Mouse (Mus musculus) brain, embryonic 14.5 days (tissue): ENCODE measurements at regions not wholly inside any gene's neighbourhood (a gene's known extent, or its start where the extent isn't known, plus 50 kb on each side); places are given as distances from the start of the nearest gene placed in this dataset.

Experiments
- CTCF ChIP-seq: fragments of 200-500 bp; IDR thresholded peaks from 2 replicates; pipeline ENCODE4 v1.5.1; 2012; ENCODE audit warnings: inconsistent platforms, mild to moderate bottlenecking, moderate library complexity, borderline replicate concordance; ENCODE audit not compliant: insufficient read depth, insufficient read length; ENCODE audit errors: extremely low read depth
- POLR2A ChIP-seq: fragments of 200-500 bp; IDR thresholded peaks from 2 replicates; pipeline ENCODE4 v1.6.1; 2012; ENCODE audit warnings: mild to moderate bottlenecking, inconsistent platforms, borderline replicate concordance; ENCODE audit not compliant: poor library complexity, insufficient read depth, insufficient read length, severe bottlenecking; ENCODE audit errors: extremely low read depth

DNA sequence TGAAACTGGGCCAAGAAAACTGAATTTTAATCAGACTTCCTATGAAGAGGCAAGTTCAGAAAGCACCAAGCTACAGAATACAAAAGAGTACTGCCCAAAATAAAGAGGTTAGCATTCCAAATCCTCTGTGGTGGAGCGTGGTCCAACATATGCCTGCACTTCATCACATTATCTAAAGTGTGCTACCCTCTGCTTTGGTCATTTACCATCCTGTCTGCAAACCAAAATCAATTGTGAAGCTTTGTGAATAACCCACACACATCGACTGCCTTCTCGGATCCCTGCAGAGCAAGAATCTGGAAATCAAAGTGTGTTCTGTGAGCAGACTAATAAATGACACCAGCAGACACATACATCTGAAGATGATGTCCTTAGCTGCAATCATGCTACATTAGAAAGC lies 156.6 kb upstream of the Smc2 start:
- no peak for TF ChIP-seq POLR2A
- no peak for TF ChIP-seq CTCF
